ENCODE assay signal across 13 mouse cellular contexts in the genomic region with DNA sequence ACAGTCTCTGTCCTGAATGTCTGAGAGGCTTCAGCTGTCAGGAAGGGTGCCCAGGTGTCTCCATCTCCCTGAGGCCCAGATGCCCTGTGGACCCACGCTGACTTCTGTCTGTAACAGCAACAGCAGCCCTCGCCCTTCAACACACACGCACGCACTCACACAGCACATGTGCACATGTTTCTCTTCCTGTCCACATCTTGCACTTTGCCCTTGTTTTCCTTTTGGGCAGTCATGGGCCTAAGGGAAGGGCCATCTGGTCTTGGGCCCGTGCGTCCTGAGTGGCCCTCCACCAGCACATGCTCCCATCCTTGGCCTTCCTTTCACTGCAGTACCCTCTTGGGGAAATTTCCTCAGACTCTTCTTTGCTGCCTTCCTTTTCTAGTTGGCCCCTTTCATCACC. TPM values are rescaled to one million over a fixed set of nuclear protein-coding genes. Genes with fewer than 3 reads are reported as not detected.
DNase-seq lines count a peak whose midpoint lies in the region; ATAC-seq and TF ChIP-seq lines count a peak whose summit lies in the region.
"Had no signal": no experiment of that assay in that cellular context is flagged by ENCODE, and none has a peak within 500 bp of the region (broad histone marks: within the 10 kb centered on the region; RNA-seq: fewer than 3 reads in every experiment).

No protein-coding gene starts in this region.

- H3K36me3 ChIP-seq in liver, adult 2 months (ENCODE audit: control insufficient read depth, insufficient read depth, low read length): peaks cover 4% of the 10 kb centered on the region; the same call in 1 of the 2 replicates
- peaks cover 47% of the 10 kb centered on the region for H3K36me3 ChIP-seq in liver, embryonic 12.5 days
- H3K36me3 ChIP-seq in heart, postnatal 0 days (replicated peaks; ENCODE audit: control insufficient read depth, insufficient read depth, low read length): peaks cover 52% of the 10 kb centered on the region
- H3K36me3 ChIP-seq in limb, embryonic 14.5 days (ENCODE audit: control insufficient read depth, insufficient read depth, low read length): peaks cover 83% of the 10 kb centered on the region
- H3K36me3 ChIP-seq in hindbrain, embryonic 13.5 days: peaks cover 56% of the 10 kb centered on the region

- DNase-seq in gastrocnemius, postnatal 14 days: peak; percentile 4
- DNase-seq in gastrocnemius, adult 8-10 months (ENCODE audit: low spot score in 2 of 2): no peak
- peak; percentile 37 for DNase-seq in liver, adult 2 months (ENCODE audit: extremely low read depth, low read depth, low spot score)
- no peak for DNase-seq in heart, postnatal 0 days (ENCODE audit: low spot score)
- no peak for DNase-seq in limb, embryonic 14.5 days (ENCODE audit: low spot score)
- no peak for DNase-seq in adrenal gland, adult 8-10 months
- DNase-seq: right cerebral cortex, postnatal 4 days; thymus, adult 18-20 months had no signal

- intact Hi-C loops in gastrocnemius, postnatal 14 days (cut with DNase I; ENCODE audit: low total_unique reads): no loop called here

- no peak overlapping the region for H3K4me3 ChIP-seq in liver, adult 2 months (ENCODE audit: insufficient read depth, low read depth, low read length)
- no peak overlapping the region for H3K4me3 ChIP-seq in liver, embryonic 12.5 days
- no peak overlapping the region for H3K4me3 ChIP-seq in heart, postnatal 0 days (ENCODE audit: low read depth, low read length)
- H3K4me3 ChIP-seq in limb, embryonic 14.5 days (replicated peaks; ENCODE audit: low read length): peak overlapping the region; percentile 59; the same call in 1 of the 2 replicates
- H3K4me3 ChIP-seq in hindbrain, embryonic 13.5 days: no peak overlapping the region

- H3K27ac ChIP-seq in liver, adult 2 months (replicated peaks; ENCODE audit: insufficient read depth, low read depth, low read length): no peak overlapping the region
- no peak overlapping the region for H3K27ac ChIP-seq in liver, embryonic 12.5 days
- peak overlapping the region; percentile 40; the same call in 1 of the 2 replicates for H3K27ac ChIP-seq in heart, postnatal 0 days (ENCODE audit: low read depth)
- peak overlapping the region; percentile 19; the same call in 1 of the 2 replicates for H3K27ac ChIP-seq in limb, embryonic 14.5 days (replicated peaks; ENCODE audit: low read depth, low read length)
- no peak overlapping the region for H3K27ac ChIP-seq in hindbrain, embryonic 13.5 days

- no peaks in the 10 kb centered on the region for H3K9me3 ChIP-seq in liver, embryonic 12.5 days (replicated peaks)
- H3K9me3 ChIP-seq in heart, postnatal 0 days (replicated peaks; ENCODE audit: control insufficient read depth, low read length): no peaks in the 10 kb centered on the region
- H3K9me3 ChIP-seq in limb, embryonic 14.5 days (ENCODE audit: control insufficient read depth, low read length): no peaks in the 10 kb centered on the region
- no peaks in the 10 kb centered on the region for H3K9me3 ChIP-seq in hindbrain, embryonic 13.5 days

- peaks cover 11% of the 10 kb centered on the region; the same call in 1 of the 2 replicates for H3K27me3 ChIP-seq in liver, adult 2 months (ENCODE audit: control insufficient read depth, insufficient read depth, low read length)
- peaks cover 56% of the 10 kb centered on the region for H3K27me3 ChIP-seq in liver, embryonic 12.5 days (replicated peaks)
- H3K27me3 ChIP-seq in heart, postnatal 0 days (ENCODE audit: control insufficient read depth, insufficient read depth, low read length): peaks cover 29% of the 10 kb centered on the region
- H3K27me3 ChIP-seq in limb, embryonic 14.5 days (ENCODE audit: control insufficient read depth, insufficient read depth, low read length): peaks cover 39% of the 10 kb centered on the region
- peaks cover 61% of the 10 kb centered on the region for H3K27me3 ChIP-seq in hindbrain, embryonic 13.5 days

- TF ChIP-seq CTCF in liver, adult 2 months (IDR thresholded peaks at IDR 0.05; ENCODE audit: low read depth, low read length): no peak
- no peak for TF ChIP-seq CTCF in heart, postnatal 0 days (IDR thresholded peaks at IDR 0.05; ENCODE audit: low read depth)

- no peak overlapping the region for H3K9ac ChIP-seq in liver, adult 2 months (ENCODE audit: low read depth, low read length)
- no peak overlapping the region for H3K9ac ChIP-seq in liver, embryonic 12.5 days
- no peak overlapping the region for H3K9ac ChIP-seq in heart, postnatal 0 days (replicated peaks; ENCODE audit: low read depth, low read length)
- peak overlapping the region; percentile 82 for H3K9ac ChIP-seq in limb, embryonic 14.5 days (ENCODE audit: low read depth, low read length, severe bottlenecking)
- no peak overlapping the region for H3K9ac ChIP-seq in hindbrain, embryonic 13.5 days

- no peak for ATAC-seq in liver, embryonic 12.5 days
- ATAC-seq in heart, postnatal 0 days (ENCODE audit: insufficient read depth, low read depth): no peak
- ATAC-seq in limb, embryonic 14.5 days (ENCODE audit: low FRiP score, low read depth): no peak
- ATAC-seq in hindbrain, embryonic 13.5 days (ENCODE audit: low FRiP score): no peak
- ATAC-seq: activated CD4-positive, CD25-positive, alpha-beta regulatory T cell, adult 4 months; inflammation-experienced regulatory T-cells, adult 6 months had no signal

- WGBS in liver, adult 2 months: 59% methylated on average over 6 of the region's 6 CpGs
- WGBS in liver, embryonic 12.5 days (ENCODE audit: insufficient replicate concordance): 73% methylated on average over 6 of the region's 6 CpGs
- WGBS in heart, postnatal 0 days: 68% methylated on average over 6 of the region's 6 CpGs
- 76% methylated on average over 6 of the region's 6 CpGs for WGBS in limb, embryonic 14.5 days
- 94% methylated on average over 6 of the region's 6 CpGs for WGBS in hindbrain, embryonic 13.5 days

- no peak for TF ChIP-seq EP300 in heart, postnatal 0 days (IDR thresholded peaks at IDR 0.05; ENCODE audit: low read depth)

- peaks cover 11% of the 10 kb centered on the region; the same call in 1 of the 2 replicates for H3K4me1 ChIP-seq in liver, adult 2 months (ENCODE audit: control insufficient read depth, insufficient read depth, low read length)
- peaks cover 43% of the 10 kb centered on the region for H3K4me1 ChIP-seq in liver, embryonic 12.5 days
- peaks cover 3% of the 10 kb centered on the region; the same call in 1 of the 2 replicates for H3K4me1 ChIP-seq in heart, postnatal 0 days (ENCODE audit: control insufficient read depth, insufficient read depth)
- H3K4me1 ChIP-seq in limb, embryonic 14.5 days (ENCODE audit: control insufficient read depth, insufficient read depth, low read length): peaks cover 39% of the 10 kb centered on the region
- H3K4me1 ChIP-seq in hindbrain, embryonic 13.5 days (replicated peaks): peaks cover 37% of the 10 kb centered on the region

- no peaks in the 10 kb centered on the region for H3K79me2 ChIP-seq in liver, adult 2 months (ENCODE audit: control insufficient read depth, insufficient read depth, low read length)

- H3K4me2 ChIP-seq in liver, embryonic 12.5 days: no peak overlapping the region
- no peak overlapping the region for H3K4me2 ChIP-seq in heart, postnatal 0 days (ENCODE audit: low read depth, low read length)
- peak overlapping the region; percentile 85 for H3K4me2 ChIP-seq in limb, embryonic 14.5 days (replicated peaks; ENCODE audit: low read depth, low read length, severe bottlenecking)
- no peak overlapping the region for H3K4me2 ChIP-seq in hindbrain, embryonic 13.5 days

- TF ChIP-seq POLR2A in liver, adult 2 months (IDR thresholded peaks at IDR 0.05; ENCODE audit: extremely low read depth, insufficient read depth, low read length): no peak
- TF ChIP-seq POLR2A in limb, embryonic 14.5 days (IDR thresholded peaks at IDR 0.05; ENCODE audit: borderline replicate concordance, extremely low read depth, insufficient read depth, insufficient read length): no peak

RNA-seq across cellular contexts. Expression of a gene that starts 5.9 kb away (rescaled TPM):
- 10 to 100 TPM; 12.3 to 18.9 TPM for total RNA-seq in gastrocnemius, postnatal 14 days (2021)
- 1 to 10 TPM; 2.7 to 5.0 (median 4.0) TPM for total RNA-seq in gastrocnemius, adult 8-10 months (2022)
- 1.1 and 1.8 TPM in 2 replicates for total RNA-seq in liver, adult 2 months (2014; rRNA removed)
- 3.8 and 4.3 TPM in 2 replicates for polyA plus RNA-seq in liver, adult 2 months (2012; rRNA removed)
- polyA plus RNA-seq in liver, embryonic 12.5 days (2016; fragmentation: Nextera tagmentation; extraction: Ambion mirVana): 4.6 and 5.8 TPM in 2 replicates
- total RNA-seq in heart, postnatal 0 days (2014; rRNA removed; ENCODE audit: low replicate concordance): 17.8 and 19.5 TPM in 2 replicates
- polyA plus RNA-seq in heart, postnatal 0 days (2015; fragmentation: Nextera tagmentation; extraction: Ambion mirVana): 4.8 and 6.1 TPM in 2 replicates
- 90.8 and 125 TPM in 2 replicates for polyA plus RNA-seq in limb, embryonic 14.5 days (2012; rRNA removed)
- polyA plus RNA-seq in limb, embryonic 14.5 days (2014; fragmentation: Nextera tagmentation; extraction: Ambion mirVana): 21.4 and 24.6 TPM in 2 replicates
- polyA plus RNA-seq in hindbrain, embryonic 13.5 days (2015; fragmentation: Nextera tagmentation; extraction: Ambion mirVana): 3.4 TPM in 2 replicates
- total RNA-seq in adrenal gland, adult 8-10 months (2022): 10 to 100 TPM in 2 of 4 experiments, 1 to 10 TPM in 2; 7.7 to 16.5 (median 11.4) TPM

RNA-seq across cellular contexts. Expression of a gene that starts 15.3 kb away (rescaled TPM):
- 1 to 10 TPM; 3.6 to 4.1 TPM for total RNA-seq in gastrocnemius, postnatal 14 days (2021)
- 1 to 10 TPM; 2.0 to 4.5 (median 2.3) TPM for total RNA-seq in gastrocnemius, adult 8-10 months (2022)
- 6.7 and 6.9 TPM in 2 replicates for total RNA-seq in liver, adult 2 months (2014; rRNA removed)
- 5.7 and 8.0 TPM in 2 replicates for polyA plus RNA-seq in liver, adult 2 months (2012; rRNA removed)
- 17.6 and 17.9 TPM in 2 replicates for polyA plus RNA-seq in liver, embryonic 12.5 days (2016; fragmentation: Nextera tagmentation; extraction: Ambion mirVana)
- total RNA-seq in heart, postnatal 0 days (2014; rRNA removed; ENCODE audit: low replicate concordance): 8.9 and 35.2 TPM in 2 replicates
- 12.9 and 13.4 TPM in 2 replicates for polyA plus RNA-seq in heart, postnatal 0 days (2015; fragmentation: Nextera tagmentation; extraction: Ambion mirVana)
- 22.5 and 25.0 TPM in 2 replicates for polyA plus RNA-seq in limb, embryonic 14.5 days (2012; rRNA removed)
- polyA plus RNA-seq in limb, embryonic 14.5 days (2014; fragmentation: Nextera tagmentation; extraction: Ambion mirVana): 29.8 and 30.3 TPM in 2 replicates
- polyA plus RNA-seq in hindbrain, embryonic 13.5 days (2015; fragmentation: Nextera tagmentation; extraction: Ambion mirVana): 17.0 and 18.2 TPM in 2 replicates
- total RNA-seq in adrenal gland, adult 8-10 months (2022): 10 to 100 TPM; 22.3 to 28.9 (median 25.9) TPM

RNA-seq across cellular contexts. Expression of a gene that starts 27.7 kb away (rescaled TPM):
- 1 to 10 TPM; 6.6 to 6.9 TPM for total RNA-seq in gastrocnemius, postnatal 14 days (2021)
- total RNA-seq in gastrocnemius, adult 8-10 months (2022): 1 to 10 TPM; 4.2 to 6.9 (median 5.4) TPM
- 11.3 and 14.2 TPM in 2 replicates for total RNA-seq in liver, adult 2 months (2014; rRNA removed)
- polyA plus RNA-seq in liver, adult 2 months (2012; rRNA removed): 49.1 and 53.5 TPM in 2 replicates
- 19.7 and 20.5 TPM in 2 replicates for polyA plus RNA-seq in liver, embryonic 12.5 days (2016; fragmentation: Nextera tagmentation; extraction: Ambion mirVana)
- 34.4 and 72.1 TPM in 2 replicates for total RNA-seq in heart, postnatal 0 days (2014; rRNA removed; ENCODE audit: low replicate concordance)
- 19.3 and 20.2 TPM in 2 replicates for polyA plus RNA-seq in heart, postnatal 0 days (2015; fragmentation: Nextera tagmentation; extraction: Ambion mirVana)
- polyA plus RNA-seq in limb, embryonic 14.5 days (2012; rRNA removed): 30.0 and 46.6 TPM in 2 replicates
- 23.1 and 25.5 TPM in 2 replicates for polyA plus RNA-seq in limb, embryonic 14.5 days (2014; fragmentation: Nextera tagmentation; extraction: Ambion mirVana)
- 14.4 and 15.5 TPM in 2 replicates for polyA plus RNA-seq in hindbrain, embryonic 13.5 days (2015; fragmentation: Nextera tagmentation; extraction: Ambion mirVana)
- 10 to 100 TPM; 32.3 to 46.1 (median 44.7) TPM for total RNA-seq in adrenal gland, adult 8-10 months (2022)

RNA-seq across cellular contexts. Expression of a gene that starts 30.2 kb away (rescaled TPM):
- total RNA-seq in gastrocnemius, postnatal 14 days (2021): 1 to 10 TPM; 2.1 to 3.0 TPM
- 1 to 10 TPM in 1 of 4 experiments, under 1 TPM in 3; 0.63 to 1.3 (median 0.94) TPM for total RNA-seq in gastrocnemius, adult 8-10 months (2022)
- 1.3 and 2.4 TPM in 2 replicates for total RNA-seq in liver, adult 2 months (2014; rRNA removed)
- polyA plus RNA-seq in liver, adult 2 months (2012; rRNA removed): 9.5 and 10.0 TPM in 2 replicates
- polyA plus RNA-seq in liver, embryonic 12.5 days (2016; fragmentation: Nextera tagmentation; extraction: Ambion mirVana): 1.2 and 1.3 TPM in 2 replicates
- 6.0 and 19.7 TPM in 2 replicates for total RNA-seq in heart, postnatal 0 days (2014; rRNA removed; ENCODE audit: low replicate concordance)
- 12.2 and 12.8 TPM in 2 replicates for polyA plus RNA-seq in heart, postnatal 0 days (2015; fragmentation: Nextera tagmentation; extraction: Ambion mirVana)
- 3.4 and 3.9 TPM in 2 replicates for polyA plus RNA-seq in limb, embryonic 14.5 days (2012; rRNA removed)
- 4.4 and 5.3 TPM in 2 replicates for polyA plus RNA-seq in limb, embryonic 14.5 days (2014; fragmentation: Nextera tagmentation; extraction: Ambion mirVana)
- 6.2 and 8.0 TPM in 2 replicates for polyA plus RNA-seq in hindbrain, embryonic 13.5 days (2015; fragmentation: Nextera tagmentation; extraction: Ambion mirVana)
- 10 to 100 TPM; 39.9 to 74.9 (median 58.7) TPM for total RNA-seq in adrenal gland, adult 8-10 months (2022)
- total RNA-seq: G1E had no signal
- polyA plus RNA-seq: G1E had no signal

Comparison
In these comparisons a context has a peak if more than half of its experiments do, and no peak if none do; other contexts are left out.
1. DNase-seq: peak in gastrocnemius, postnatal 14 days (single experiment) and liver, adult 2 months (single experiment); none in gastrocnemius, adult 8-10 months (0 of 2), heart, postnatal 0 days (single experiment), limb, embryonic 14.5 days (single experiment) and adrenal gland, adult 8-10 months (single experiment).
2. H3K27ac ChIP-seq: peak in heart, postnatal 0 days (single experiment) and limb, embryonic 14.5 days (single experiment); none in liver, adult 2 months (single experiment), liver, embryonic 12.5 days (single experiment) and hindbrain, embryonic 13.5 days (single experiment).